Mouse (Mus musculus) subcutaneous adipose tissue, adult 2 months (tissue): ENCODE data around the gene Mrpl53. TPM values are rescaled to one million over a fixed set of nuclear protein-coding genes. Genes with fewer than 3 reads are reported as not detected.

Experiments used
- polyA plus RNA-seq: library from polyadenylated mRNA; depleted of rRNA; stranded (reverse); fragments of >200 nt; gene quantifications from 2 replicates; pipeline ENCODE4 v1.2.3, GENCODE M21; 2012; ENCODE audit warnings: low replicate concordance; rRNA removed

Gene Mrpl53
- 76.4 and 94.6 TPM in 2 replicates for polyA plus RNA-seq

DNA sequence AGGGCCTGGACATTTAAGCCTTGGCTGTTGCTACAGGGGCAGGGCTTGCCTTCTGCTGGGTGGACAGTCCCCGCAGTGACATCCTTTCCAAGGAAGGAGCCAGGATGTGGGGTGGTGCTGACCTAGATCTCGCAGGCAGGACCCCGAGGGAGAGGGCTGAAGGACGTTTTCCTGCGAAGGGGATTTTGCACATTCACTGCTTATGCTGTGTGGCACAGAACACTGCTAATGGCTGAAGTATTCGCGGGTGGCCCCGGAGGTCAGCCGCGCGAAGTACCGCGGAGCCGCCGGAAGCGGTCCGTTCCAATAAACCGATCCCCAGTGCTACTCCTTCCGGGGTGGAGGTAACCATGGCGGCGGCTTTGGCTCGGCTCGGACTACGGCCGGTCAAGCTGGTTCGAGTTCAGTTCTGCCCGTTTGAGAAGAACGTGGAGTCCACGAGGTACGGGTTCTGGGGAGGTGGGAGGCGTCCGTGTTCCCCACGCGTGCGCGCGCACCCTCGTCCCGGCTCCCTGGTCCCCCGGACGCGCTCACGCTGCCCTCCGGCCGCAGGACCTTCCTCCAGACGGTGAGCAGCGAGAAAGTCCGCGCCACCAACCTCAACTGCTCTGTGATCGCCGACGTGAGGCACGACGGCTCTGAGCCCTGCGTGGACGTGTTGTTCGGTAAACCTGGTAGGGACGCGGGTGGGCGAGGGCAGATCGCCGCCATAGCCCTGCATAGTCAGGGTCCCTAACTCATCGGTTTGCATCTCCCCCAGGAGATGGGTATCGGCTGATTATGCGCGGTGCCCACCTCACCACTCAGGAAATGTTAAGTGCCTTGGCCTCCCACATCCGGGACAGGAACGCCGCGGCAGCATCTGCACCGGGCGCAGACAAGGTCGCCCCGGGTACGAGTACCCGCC is at the start of gene Mrpl53:
Gene Mrpl53 (plus strand): TSS at position 279 of the 907 bp plus-strand sequence.

GRCm38 (mm10) chr6:83070247-83070310 is 38.8 kb upstream of the Mrpl53 start, which contains the start of gene Tlx2:
Tlx2 (minus strand) TSS chr6:83070293.

GRCm38 (mm10) chr6:83077630-83078323 is 31.1 kb upstream of the Mrpl53 start, which contains the start of gene Pcgf1:
Pcgf1 (plus strand) TSS chr6:83077869.

GRCm38 (mm10) chr6:83086121-83087035 is 22.5 kb upstream of the Mrpl53 start, which contains the start of gene Lbx2:
Lbx2 (plus strand) TSS chr6:83086367.

DNA sequence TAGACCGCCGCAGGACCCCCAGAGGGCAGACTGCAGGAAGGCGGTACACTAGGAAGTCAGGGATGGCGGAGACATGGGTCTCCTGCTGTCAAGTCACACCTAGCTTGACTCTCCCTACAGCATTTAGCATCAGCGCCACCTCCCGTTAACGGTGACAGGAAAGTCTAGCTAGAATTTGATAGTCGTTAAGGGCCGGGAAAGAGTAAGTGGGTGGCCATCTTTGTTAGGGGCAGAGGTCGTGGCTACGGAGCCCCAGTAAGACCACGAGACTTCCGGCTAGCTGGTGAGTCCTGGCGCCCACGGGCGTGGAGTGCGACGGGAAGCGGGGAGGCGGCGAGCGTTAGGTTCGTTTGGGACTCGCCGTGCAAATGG is 7.5 kb upstream of the Mrpl53 start, which contains the start of the genes Ccdc142 and Gm42688:
Gene Ccdc142 (plus strand): TSS at position 286 of the 372 bp plus-strand sequence.
Gene Gm42688 (plus strand): TSS at position 302 of the 372 bp plus-strand sequence.

DNA sequence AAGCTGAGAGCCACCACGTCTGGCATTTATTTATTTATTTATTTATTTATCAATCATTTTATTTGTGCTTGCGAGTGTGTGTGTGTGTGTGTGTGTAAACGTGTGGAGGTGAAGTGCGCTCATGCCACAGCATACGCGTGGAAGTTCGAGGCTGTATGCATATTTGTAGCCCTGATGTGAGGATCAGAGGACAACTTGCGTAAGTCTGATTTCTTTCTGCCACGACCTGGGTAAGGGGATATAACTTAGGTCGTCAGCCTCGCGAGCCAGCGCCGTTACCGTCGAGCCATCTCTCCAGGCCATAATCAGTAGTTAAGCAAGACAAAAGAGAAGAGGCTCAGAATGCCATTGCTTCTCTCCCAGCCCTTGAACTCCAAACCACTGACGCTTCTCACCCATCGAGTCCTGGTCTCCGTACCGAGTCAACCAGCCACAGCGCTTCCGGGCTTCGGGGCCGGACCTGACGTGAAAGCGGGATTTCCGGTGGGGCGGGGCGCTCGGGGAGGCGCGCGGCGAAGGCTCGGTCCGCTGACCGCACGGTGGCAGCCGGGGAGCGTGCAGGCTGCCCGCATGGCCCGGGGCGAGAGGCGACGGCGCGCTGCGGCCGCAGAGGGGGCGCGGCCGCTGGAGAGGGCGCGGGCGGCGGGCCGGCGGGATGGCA is 6.3 kb downstream of the Mrpl53 start, which contains the start of gene Mogs:
Gene Mogs (plus strand): TSS at position 486 of the 661 bp plus-strand sequence.

DNA sequence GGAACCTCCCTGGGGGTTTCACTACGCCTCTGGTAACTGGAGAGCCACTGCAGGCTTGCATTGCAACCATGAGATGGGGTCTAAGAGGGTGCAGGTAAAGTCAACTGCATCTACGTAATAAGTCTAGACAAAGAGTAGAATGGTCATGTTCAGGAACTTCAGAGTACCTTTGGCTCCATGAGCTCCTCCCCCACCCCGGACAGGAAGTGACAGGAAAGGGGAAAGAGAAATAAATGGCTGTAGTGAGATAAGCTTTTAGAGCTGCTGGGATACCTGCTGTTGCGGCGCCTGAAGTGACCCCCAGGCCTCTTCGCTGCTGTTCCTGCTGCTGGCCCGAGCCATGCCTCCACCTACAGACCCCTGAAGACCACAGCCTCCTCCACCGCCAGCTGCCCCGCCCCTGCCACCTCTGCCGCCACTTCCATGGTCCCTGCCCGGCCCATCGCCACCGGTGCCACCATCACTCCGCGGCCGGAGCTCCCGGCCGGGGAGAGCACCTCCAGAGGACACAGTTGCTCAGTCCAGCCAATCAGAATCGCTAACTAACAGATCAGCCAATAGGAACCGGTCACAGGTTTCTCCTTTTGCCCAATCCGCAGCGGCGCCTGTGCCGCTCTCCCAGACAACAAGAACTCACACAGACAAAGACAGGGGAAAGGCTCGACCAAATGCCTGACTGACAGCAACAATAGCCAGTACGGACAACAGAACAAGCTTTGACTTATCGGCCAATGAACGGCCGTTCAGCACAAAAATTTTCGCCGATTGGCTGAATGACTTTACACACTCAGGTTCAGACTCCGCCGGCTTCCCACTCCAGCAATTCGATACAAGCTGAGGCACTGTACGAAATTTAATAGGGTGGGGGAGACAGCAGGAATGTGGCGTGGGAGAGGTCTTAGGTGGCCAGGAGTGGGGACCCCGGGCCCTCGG is 12.4 kb downstream of the Mrpl53 start, which contains the start of gene Wbp1:
Gene Wbp1 (minus strand): TSS at position 630 of the 933 bp plus-strand sequence.

DNA sequence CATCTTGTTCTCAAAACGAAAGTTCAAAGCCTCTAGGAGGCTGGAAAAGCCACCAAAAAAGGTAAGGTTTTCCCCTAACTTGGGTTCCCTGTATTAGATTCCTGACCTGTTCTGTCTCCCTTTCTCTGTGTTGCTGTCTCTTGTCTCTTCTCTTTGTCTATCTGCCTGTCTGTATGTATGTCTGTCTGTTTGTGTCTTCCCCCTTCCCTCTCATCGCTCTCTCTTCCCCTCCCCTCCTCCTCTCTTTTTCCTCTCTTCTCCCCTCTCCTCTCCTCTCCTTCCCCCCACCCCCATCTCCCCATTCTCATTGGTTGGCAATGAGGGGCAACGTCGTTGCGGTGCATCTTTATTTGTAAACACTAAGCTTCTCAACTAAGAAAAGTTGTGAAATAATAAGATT is 16.5 kb downstream of the Mrpl53 start, which contains the start of gene Ino80b:
Gene Ino80b (minus strand): TSS at position 101 of the 400 bp plus-strand sequence.

GRCm38 (mm10) chr6:83134951-83135513 is 26.2 kb downstream of the Mrpl53 start, which contains the start of gene Rtkn:
Rtkn (plus strand) TSS chr6:83135463.

GRCm38 (mm10) chr6:83156259-83156684 is 47.4 kb downstream of the Mrpl53 start, which contains the start of the genes Wdr54 and 1700003E16Rik:
Wdr54 (minus strand) TSS chr6:83156397.
1700003E16Rik (plus strand) TSS chr6:83156404.

Other genes with a start within 250 kb of the Mrpl53 start
- 0.27 and 0.57 TPM in 2 replicates for gene Sema4f, start 169.3 kb upstream of the Mrpl53 start, polyA plus RNA-seq
- gene M1ap, start 162.1 kb upstream of the Mrpl53 start, polyA plus RNA-seq: 0.57 and 0.59 TPM in 2 replicates
- gene Dok1, start 75.6 kb upstream of the Mrpl53 start, polyA plus RNA-seq: 11.2 and 13.9 TPM in 2 replicates
- 10.1 and 23.6 TPM in 2 replicates for gene Loxl3, start 74.9 kb upstream of the Mrpl53 start, polyA plus RNA-seq
- 309 and 367 TPM in 2 replicates for gene Aup1, start 54.5 kb upstream of the Mrpl53 start, polyA plus RNA-seq
- 57.1 and 73.9 TPM in 2 replicates for gene Htra2, start 53.8 kb upstream of the Mrpl53 start, polyA plus RNA-seq
- gene Dqx1, start 51.2 kb upstream of the Mrpl53 start, polyA plus RNA-seq: 1.7 and 2.6 TPM in 2 replicates
- gene Tlx2, start 38.7 kb upstream of the Mrpl53 start, polyA plus RNA-seq: not detected in 2 replicates
- 21.1 and 28.1 TPM in 2 replicates for gene Pcgf1, start 31.2 kb upstream of the Mrpl53 start, polyA plus RNA-seq
- gene Lbx2, start 22.7 kb upstream of the Mrpl53 start, polyA plus RNA-seq: 2.4 and 3.2 TPM in 2 replicates
- gene Ccdc142, start 7.4 kb upstream of the Mrpl53 start, polyA plus RNA-seq: 4.7 and 10.3 TPM in 2 replicates
- gene Gm42688, start 7.4 kb upstream of the Mrpl53 start, polyA plus RNA-seq: 4.1 and 7.8 TPM in 2 replicates
- gene Mogs, start 6.5 kb downstream of the Mrpl53 start, polyA plus RNA-seq: 27.7 and 77.1 TPM in 2 replicates
- 165 and 170 TPM in 2 replicates for gene Wbp1, start 12.5 kb downstream of the Mrpl53 start, polyA plus RNA-seq
- 13.5 and 28.2 TPM in 2 replicates for gene Ino80b, start 16.4 kb downstream of the Mrpl53 start, polyA plus RNA-seq
- gene Rtkn, start 26.4 kb downstream of the Mrpl53 start, polyA plus RNA-seq: 19.8 and 52.2 TPM in 2 replicates
- 1.1 and 6.5 TPM in 2 replicates for gene Wdr54, start 47.4 kb downstream of the Mrpl53 start, polyA plus RNA-seq
- 0.11 and 0.48 TPM in 2 replicates for gene 1700003E16Rik, start 47.4 kb downstream of the Mrpl53 start, polyA plus RNA-seq
- gene Dctn1, start 56.9 kb downstream of the Mrpl53 start, polyA plus RNA-seq: 126 and 138 TPM in 2 replicates
- 0.05 and 0.11 TPM in 2 replicates for gene Slc4a5, start 110.8 kb downstream of the Mrpl53 start, polyA plus RNA-seq
- gene Mthfd2, start 216.9 kb downstream of the Mrpl53 start, polyA plus RNA-seq: 3.6 and 9.0 TPM in 2 replicates
- gene Mob1a, start 217.0 kb downstream of the Mrpl53 start, polyA plus RNA-seq: 34.8 and 47.1 TPM in 2 replicates
- 19.9 and 37.7 TPM in 2 replicates for gene Bola3, start 240.1 kb downstream of the Mrpl53 start, polyA plus RNA-seq